Mouse (Mus musculus) CD4-positive, CD25-positive, alpha-beta regulatory T cell, adult 4 months (primary cell): ENCODE results near the gene Grik5. TPM values are rescaled to one million over a fixed set of nuclear protein-coding genes. Genes with fewer than 3 reads are reported as not detected.
A peak's percentile ranks its signal among the peaks of the same experiment; 100 is the strongest.
"Not testable (repeated sequence)": the region's sequence is repeated elsewhere in the genome, so short reads cannot be mapped to it uniquely, and the experiment has no call there.

Experiments used
- ATAC-seq: one replicate; pipeline ENCODE4 v1.8.0; 2017
- polyA plus RNA-seq, 2 experiments: library from polyadenylated mRNA; unstranded; fragments of 100-300 nt; shearing (Covaris generic); gene quantifications; one replicate each; pipeline ENCODE4 v1.2.1; 2017

Gene Grik5
- polyA plus RNA-seq, 2 experiments from 2014 or later: 4.1 to 4.5 TPM

GRCm38 (mm10) chr7:25079496-25080026, 7.4 kb upstream of the Grik5 start:
- no peak for ATAC-seq

GRCm38 (mm10) chr7:25077414-25077755, 5.2 kb upstream of the Grik5 start:
- peak; percentile 7 for ATAC-seq

- peak; percentile 94 for ATAC-seq
Measured at GRCm38 (mm10) chr7:25076663-25077413, 4.7 kb upstream of the Grik5 start.

- no peak for ATAC-seq
Measured at GRCm38 (mm10) chr7:25076296-25076662, 4.1 kb upstream of the Grik5 start.

GRCm38 (mm10) chr7:25073924-25074323, 1.8 kb upstream of the Grik5 start:
- no peak for ATAC-seq

GRCm38 (mm10) chr7:25072716-25073390, 707 bp upstream of the Grik5 start:
- no peak for ATAC-seq

- ATAC-seq: no peak
Measured at GRCm38 (mm10) chr7:25068724-25069123, 3.4 kb downstream of the Grik5 start.

- ATAC-seq: no peak
Measured at GRCm38 (mm10) chr7:25067909-25068656, 4.1 kb downstream of the Grik5 start.

GRCm38 (mm10) chr7:25067338-25067737, 4.8 kb downstream of the Grik5 start:
- ATAC-seq: no peak

GRCm38 (mm10) chr7:25063900-25064299, 8.2 kb downstream of the Grik5 start:
- no peak for ATAC-seq

- no peak for ATAC-seq
Measured at GRCm38 (mm10) chr7:25063346-25063745, 8.8 kb downstream of the Grik5 start.

- no peak for ATAC-seq
Measured at GRCm38 (mm10) chr7:25058836-25059235, 13.3 kb downstream of the Grik5 start.

- no peak for ATAC-seq
Measured at GRCm38 (mm10) chr7:25058394-25058793, 13.8 kb downstream of the Grik5 start.

- no peak for ATAC-seq
Measured at GRCm38 (mm10) chr7:25057888-25058287, 14.3 kb downstream of the Grik5 start.

GRCm38 (mm10) chr7:25056951-25057350, 15.2 kb downstream of the Grik5 start:
- ATAC-seq: no peak

GRCm38 (mm10) chr7:25052587-25052986, 19.6 kb downstream of the Grik5 start:
- no peak for ATAC-seq

GRCm38 (mm10) chr7:25049295-25049930, 22.7 kb downstream of the Grik5 start:
- ATAC-seq: no peak

- ATAC-seq: no peak
Measured at GRCm38 (mm10) chr7:25047363-25047762, 24.8 kb downstream of the Grik5 start.

- ATAC-seq: not testable (repeated sequence)
Measured at GRCm38 (mm10) chr7:25044599-25044998, 27.5 kb downstream of the Grik5 start.

- ATAC-seq: no peak
Measured at GRCm38 (mm10) chr7:25041921-25042320, 30.2 kb downstream of the Grik5 start.

- no peak for ATAC-seq
Measured at GRCm38 (mm10) chr7:25035916-25036315, 36.2 kb downstream of the Grik5 start.

GRCm38 (mm10) chr7:25034796-25035195, 37.4 kb downstream of the Grik5 start:
- ATAC-seq: no peak

GRCm38 (mm10) chr7:25031528-25031927, 40.6 kb downstream of the Grik5 start:
- ATAC-seq: no peak
